Mouse (Mus musculus): ENCODE measurements around the gene Nostrin.
A peak's percentile ranks its signal among the peaks of the same experiment; 100 is the strongest.

Gene Nostrin

DNA sequence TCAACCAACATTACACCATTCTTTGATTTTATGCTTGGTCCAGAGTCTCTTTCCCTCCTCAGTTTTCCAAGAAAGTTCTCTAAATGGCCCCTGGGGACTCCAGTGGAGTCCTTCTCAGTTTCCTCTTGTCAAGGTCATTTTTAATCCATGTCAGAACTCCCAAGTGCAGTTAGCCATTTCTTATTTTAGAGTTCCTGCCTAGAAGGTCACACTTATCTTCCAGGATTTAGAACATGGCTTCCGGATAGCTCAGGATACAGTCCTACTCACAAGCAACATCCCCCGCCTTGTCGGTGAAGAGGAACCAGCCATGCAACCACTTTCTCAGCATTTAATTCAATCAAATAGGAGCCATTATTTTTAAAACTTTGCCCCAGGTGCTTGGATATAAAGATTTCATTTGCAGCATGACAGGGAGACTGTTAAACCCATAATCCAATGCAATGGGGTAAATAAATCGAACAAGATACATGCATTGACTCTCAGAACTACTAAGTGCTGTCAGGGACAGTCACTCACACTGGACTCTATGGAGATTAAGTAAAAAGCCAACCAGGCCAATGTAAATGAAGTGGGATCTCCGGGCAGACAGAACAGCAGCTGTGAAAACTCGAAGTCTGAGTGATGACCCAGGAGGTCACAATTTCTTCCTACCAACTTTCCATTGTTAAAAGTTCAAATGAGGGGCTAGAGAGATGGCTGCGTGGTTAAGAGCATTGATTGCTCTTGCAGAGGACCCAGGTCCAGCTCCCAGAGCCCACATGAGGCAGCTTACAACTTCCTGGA lies 6.0 kb upstream of the Nostrin start:
- peak; percentile 32 to 60 for DNase-seq (ENCODE audit: low spot score in 2 of 2)

- no peak for DNase-seq (ENCODE audit: low spot score in 2 of 2)
These were observed 3.6 kb upstream of the Nostrin start for GRCm38 (mm10) chr2:69132046-69132445.

GRCm38 (mm10) chr2:69132488-69133040 lies 3.0 kb upstream of the Nostrin start:
- no peak for DNase-seq (ENCODE audit: low spot score in 2 of 2)

DNA sequence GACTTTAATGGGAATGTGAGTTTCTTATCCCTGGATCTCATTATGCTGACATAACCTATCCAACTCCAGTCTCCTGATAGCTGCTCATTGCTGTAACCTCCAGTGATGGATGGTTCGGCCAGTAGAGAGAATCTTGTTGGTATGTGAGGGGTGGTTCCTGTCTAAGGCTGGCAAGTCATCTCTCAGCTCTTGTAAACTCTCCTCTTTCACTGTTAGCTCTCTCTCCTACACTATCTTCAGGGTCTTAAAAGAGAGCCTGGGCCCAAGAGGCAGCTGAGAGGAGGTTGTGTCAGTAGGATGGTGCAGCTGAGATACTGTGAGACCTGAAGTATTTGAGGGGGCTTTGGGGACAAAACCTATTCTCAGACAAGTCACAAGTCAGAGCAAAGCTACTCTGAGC lies 1.4 kb upstream of the Nostrin start:
- no peak for DNase-seq (ENCODE audit: low spot score in 2 of 2)

DNA sequence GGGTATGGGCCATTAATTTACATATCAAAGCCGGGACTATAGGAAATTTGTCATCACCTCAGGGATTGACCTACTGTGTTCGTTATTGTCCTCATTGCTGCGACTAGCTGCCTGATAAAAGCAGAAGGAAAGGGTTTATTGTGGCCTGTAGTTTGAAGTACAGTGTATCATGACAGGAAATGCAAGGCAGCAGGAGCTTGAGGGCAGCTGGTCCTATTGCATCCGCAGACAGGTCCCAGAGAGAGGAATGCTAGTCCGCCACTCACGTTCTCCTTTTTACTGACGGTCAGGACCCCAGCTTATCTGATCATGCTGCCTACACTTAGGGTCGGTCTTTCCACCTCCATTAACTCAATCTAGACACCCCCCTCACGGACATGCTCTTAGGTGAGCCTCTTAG lies 663 bp upstream of the Nostrin start:
- DNase-seq (ENCODE audit: low spot score in 2 of 2): no peak

DNA sequence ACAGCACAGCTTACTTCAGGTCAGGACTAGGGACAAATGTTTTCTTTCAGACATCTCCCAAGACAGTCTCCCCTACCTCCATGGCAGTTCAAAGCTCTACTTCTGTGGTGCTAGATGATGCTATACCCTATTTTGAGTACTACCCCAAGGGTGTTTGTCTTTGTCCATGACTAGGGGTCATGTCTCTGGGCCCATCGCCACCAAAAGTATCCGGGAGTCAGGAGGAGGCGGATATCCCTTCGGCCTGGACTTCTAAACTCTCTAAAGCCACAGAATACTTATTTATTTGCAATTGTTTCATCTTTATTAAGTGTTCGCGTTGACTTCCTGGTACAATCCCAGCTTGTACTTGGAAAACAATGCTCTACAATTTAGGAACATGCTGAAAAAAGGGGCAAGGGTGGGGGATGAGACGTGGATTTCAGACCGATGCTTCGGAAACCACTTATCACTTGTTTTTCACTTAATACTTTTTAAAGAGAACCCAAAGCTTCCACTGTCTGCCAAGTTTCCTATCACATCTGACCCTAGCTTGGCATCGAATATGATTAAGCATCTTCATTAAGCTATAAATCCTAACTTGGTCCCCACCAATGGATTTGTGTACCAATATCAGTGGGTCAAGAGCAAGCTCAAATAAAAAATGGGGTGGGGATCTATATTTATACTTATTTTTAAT lies 1.9 kb downstream of the Nostrin start:
- DNase-seq (ENCODE audit: low spot score in 2 of 2): peak; percentile 18 to 21

- DNase-seq (ENCODE audit: low spot score in 2 of 2): no peak
These were observed 3.2 kb downstream of the Nostrin start for GRCm38 (mm10) chr2:69138759-69139158.

GRCm38 (mm10) chr2:69140215-69140614 lies 4.6 kb downstream of the Nostrin start:
- no peak for DNase-seq (ENCODE audit: low spot score in 2 of 2)

DNA sequence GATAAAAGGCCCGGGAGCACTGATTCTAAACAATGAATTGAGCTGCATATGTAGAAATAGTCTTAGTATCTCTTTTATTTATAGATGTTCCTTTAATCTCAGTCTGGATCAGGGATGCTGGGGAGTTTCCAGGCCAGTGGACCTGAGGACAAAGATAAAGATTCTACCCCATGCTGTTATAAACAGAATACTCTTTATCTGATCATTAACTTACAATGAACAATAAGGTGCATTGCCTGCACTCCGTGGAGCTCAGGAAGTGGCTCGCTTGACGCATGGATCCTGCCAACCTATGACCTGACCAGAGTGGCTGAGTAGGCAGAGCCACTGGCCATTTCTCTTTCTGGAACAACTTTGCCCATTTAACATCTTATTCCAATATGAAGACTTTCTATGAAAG lies 5.2 kb downstream of the Nostrin start:
- DNase-seq (ENCODE audit: low spot score in 2 of 2): no peak

- no peak for DNase-seq (ENCODE audit: low spot score in 2 of 2)
These were observed 13.1 kb downstream of the Nostrin start for GRCm38 (mm10) chr2:69148691-69149090.

GRCm38 (mm10) chr2:69149154-69149553 lies 13.6 kb downstream of the Nostrin start:
- peak in 1 of 2 experiments; percentile 20 for DNase-seq (ENCODE audit: low spot score in 2 of 2)

DNA sequence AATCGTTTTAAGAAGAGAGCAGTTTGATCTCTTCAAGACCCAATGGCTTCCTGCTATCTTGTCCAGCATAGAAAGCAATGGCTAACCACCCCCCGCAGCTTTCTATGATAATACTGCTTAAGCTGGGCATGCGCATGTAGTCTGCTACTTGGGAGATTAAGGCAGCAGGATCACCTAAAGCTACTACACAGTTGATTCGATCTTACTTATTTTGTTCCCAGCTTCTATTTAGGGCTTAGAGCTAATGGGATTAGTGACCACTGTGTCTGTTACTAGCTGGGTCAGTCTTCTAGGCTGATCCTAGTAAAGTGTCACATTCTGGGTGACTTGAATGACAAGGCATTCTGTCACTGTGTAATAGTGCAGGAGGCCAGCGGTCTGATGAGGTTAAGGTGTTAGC lies 15.2 kb downstream of the Nostrin start:
- no peak for DNase-seq (ENCODE audit: low spot score in 2 of 2)

DNA sequence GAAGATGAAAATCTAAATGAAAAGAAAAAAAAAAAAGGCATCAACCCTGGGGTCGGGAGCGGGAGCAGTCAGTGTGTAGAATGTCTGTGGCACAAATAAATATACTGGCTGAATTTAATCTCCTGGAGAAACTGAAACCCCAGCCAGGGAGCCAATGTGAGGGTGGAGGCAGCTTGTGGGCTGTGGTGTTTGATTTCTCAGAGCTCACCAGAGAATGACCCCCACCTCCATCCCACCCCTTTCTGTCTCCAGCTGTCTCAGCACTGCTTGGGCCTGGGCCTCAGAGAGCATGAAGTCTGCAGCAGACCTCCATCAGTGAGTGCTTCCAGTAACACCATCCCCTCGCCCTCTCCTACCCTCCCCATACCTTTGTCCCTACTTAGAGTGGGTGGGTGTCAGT lies 20.3 kb downstream of the Nostrin start:
- DNase-seq (ENCODE audit: low spot score in 2 of 2): no peak

GRCm38 (mm10) chr2:69156283-69156682 lies 20.7 kb downstream of the Nostrin start:
- no peak for DNase-seq (ENCODE audit: low spot score in 2 of 2)

- no peak for DNase-seq (ENCODE audit: low spot score in 2 of 2)
These were observed 23.3 kb downstream of the Nostrin start for GRCm38 (mm10) chr2:69158907-69159306.

GRCm38 (mm10) chr2:69170395-69171077 lies 34.9 kb downstream of the Nostrin start:
- DNase-seq (ENCODE audit: low spot score in 2 of 2): no peak

DNA sequence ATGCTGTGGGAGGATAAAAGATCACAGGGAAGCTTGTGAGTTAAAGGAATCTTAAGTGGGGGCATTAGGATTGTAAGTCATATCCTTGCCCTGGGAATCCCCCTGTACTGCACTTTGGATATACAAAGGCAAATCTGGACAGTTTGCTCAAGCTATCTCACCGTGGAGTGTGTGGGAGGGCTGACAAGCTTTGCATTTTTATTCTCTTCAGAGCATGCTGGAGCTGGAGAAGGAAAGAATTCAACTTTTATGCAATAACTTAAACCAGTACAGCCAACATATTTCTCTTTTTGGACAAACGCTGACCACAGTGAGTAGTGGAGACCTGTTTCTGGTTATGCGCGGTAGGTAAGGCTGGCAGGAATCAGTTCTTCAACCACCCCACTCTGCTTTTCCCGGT lies 39.7 kb downstream of the Nostrin start:
- no peak for DNase-seq (ENCODE audit: low spot score in 2 of 2)

DNA sequence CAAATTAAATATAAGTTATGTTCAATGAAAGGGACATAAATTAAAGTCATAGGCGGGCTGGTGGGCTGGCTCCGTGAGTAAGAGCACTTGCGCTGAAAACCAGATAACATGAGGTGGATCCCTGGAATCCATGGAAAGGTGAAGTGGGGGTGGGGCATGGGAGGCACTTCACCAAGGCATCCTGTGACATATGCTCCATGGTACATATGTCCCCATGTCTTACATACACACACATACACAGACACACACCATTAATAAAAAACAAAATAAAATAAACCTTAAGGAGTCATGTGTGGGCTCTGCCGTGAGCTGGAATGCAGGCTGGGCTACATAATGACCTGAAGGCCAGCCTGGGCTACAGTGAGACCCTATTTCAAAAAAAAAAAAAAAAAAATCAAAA lies 44.1 kb downstream of the Nostrin start:
- no peak for DNase-seq (ENCODE audit: low spot score in 2 of 2)

- DNase-seq (ENCODE audit: low spot score in 2 of 2): no peak
These were observed 52.4 kb downstream of the Nostrin start for GRCm38 (mm10) chr2:69187990-69188389.

DNA sequence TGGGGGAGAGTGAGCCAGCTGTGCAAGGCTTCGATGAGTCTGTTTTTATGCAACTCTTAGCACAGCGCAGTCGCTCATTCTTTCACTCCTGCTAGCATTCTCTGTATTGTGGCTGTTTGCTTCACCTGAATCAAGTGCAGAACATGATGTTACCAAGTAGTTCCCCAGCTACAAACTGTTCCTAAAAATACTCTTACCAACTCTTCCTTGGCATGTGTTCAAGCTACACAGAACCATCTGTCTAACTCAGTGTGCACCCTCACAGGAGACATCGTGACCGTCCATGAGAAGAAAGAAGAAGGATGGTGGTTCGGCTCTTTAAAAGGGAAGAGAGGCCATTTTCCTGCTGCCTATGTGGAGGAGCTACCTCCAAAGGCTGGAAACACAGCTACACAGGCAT lies 53.1 kb downstream of the Nostrin start:
- no peak for DNase-seq (ENCODE audit: low spot score in 2 of 2)

DNA sequence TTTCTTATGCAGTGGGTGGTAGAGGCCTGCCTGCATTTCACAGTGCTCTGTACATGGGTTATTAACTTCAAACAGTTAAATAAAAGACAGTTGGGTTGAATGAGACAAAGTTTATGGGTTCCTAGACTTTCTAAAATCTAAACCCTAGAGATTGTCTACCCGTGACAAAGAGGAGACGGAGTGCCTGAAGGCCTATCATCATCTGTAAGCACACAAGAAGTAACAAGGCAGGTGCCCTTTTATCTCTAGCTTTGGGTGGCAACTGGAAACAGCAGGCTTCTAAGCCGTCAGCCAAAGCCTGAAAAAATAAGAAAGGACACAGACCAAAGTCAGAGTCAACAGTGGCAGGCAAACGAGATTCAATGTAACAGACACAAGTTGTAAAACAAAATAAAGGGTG lies 53.6 kb downstream of the Nostrin start:
- DNase-seq (ENCODE audit: low spot score in 2 of 2): no peak

DNA sequence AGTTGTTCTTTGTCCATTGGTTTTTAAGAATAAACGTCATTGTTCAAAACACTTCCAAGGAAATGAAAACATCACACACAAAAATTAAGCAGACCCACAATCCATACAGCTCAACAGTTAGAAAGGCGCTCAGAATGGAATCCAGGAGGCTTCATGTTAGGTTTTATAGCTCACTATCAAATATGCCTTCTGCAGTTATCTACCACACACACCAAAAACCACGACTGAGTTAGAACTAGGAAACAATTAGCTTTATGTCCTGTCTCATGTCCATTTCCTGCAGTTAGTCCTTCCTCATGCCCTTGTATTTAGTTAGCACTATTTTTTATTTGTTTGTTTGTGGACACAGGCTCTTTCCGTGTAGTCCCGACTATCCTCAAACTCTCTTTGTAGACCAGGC lies 55.5 kb downstream of the Nostrin start:
- DNase-seq (ENCODE audit: low spot score in 2 of 2): no peak

DNA sequence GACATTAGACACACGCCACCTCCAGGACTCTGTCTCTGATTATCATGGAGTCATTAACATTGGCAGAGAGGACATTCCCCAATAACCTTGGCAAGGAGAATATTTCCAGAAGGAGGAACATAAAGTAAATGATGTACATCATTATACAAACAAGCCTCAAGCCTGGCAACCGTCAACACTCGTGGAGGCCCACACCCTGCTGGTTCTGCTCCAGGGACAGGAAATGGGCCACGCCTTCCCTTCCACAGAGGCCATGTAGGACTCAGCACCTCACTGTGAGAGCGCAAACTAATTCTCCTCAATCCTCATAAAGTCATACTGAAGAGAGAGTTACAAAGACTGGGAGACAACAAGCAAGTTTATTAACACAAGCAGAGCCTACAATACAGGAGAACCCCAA lies 58.0 kb downstream of the Nostrin start:
- DNase-seq (ENCODE audit: low spot score in 2 of 2): no peak
